Mouse (Mus musculus): ENCODE data around the gene Rcan1. TPM values are rescaled to one million over a fixed set of nuclear protein-coding genes. Genes with fewer than 3 reads are reported as not detected.
A peak's percentile ranks its signal among the peaks of the same experiment; 100 is the strongest.

Gene Rcan1
- polyA plus RNA-seq, 1 experiment from 2014 or later: 40.3 TPM

- no peak overlapping the region for H3K4me2 ChIP-seq (replicated peaks)
- H3K9me3 ChIP-seq (replicated peaks): no peaks in the 10 kb centered on the region
- no peak for ATAC-seq (ENCODE audit: insufficient number of reproducible peaks, low FRiP score, low TSS enrichment, low read depth)
- H3K4me1 ChIP-seq: peaks cover 12% of the 10 kb centered on the region
- H3K4me3 ChIP-seq (replicated peaks): no peak overlapping the region
- 75% methylated on average over 7 of the region's 7 CpGs for WGBS
- peaks cover 14% of the 10 kb centered on the region; the same call in 1 of the 2 replicates for H3K27me3 ChIP-seq
- H3K27ac ChIP-seq (replicated peaks): no peak overlapping the region
- H3K9ac ChIP-seq: no peak overlapping the region
- H3K36me3 ChIP-seq: no peaks in the 10 kb centered on the region
Measured at GRCm38 (mm10) chr16:92360711-92361110, 110.0 kb downstream of the Rcan1 start.

GRCm38 (mm10) chr16:92359229-92359628 is 111.4 kb downstream of the Rcan1 start, which contains the start of gene Kcne1:
TSS of gene Kcne1 (minus strand) at chr16:92359468.
- 57% methylated on average over 9 of the region's 9 CpGs for WGBS
- Histone ChIP-seq H3K27me3 (peaks cover 14% of the 10 kb centered on the region; the same call in 1 of the 2 replicates), H3K4me3 (replicated peaks) (no peak within 1 kb of the TSS), H3K4me1 (peaks cover 18% of the 10 kb centered on the region), H3K4me2 (replicated peaks) (no peak within 1 kb of the TSS), H3K27ac (replicated peaks) (no peak within 1 kb of the TSS), H3K36me3 (no peaks in the 10 kb centered on the region), H3K9me3 (replicated peaks) (no peaks in the 10 kb centered on the region), H3K9ac (no peak within 1 kb of the TSS)
- ATAC-seq (ENCODE audit: insufficient number of reproducible peaks, low FRiP score, low TSS enrichment, low read depth): no peak

GRCm38 (mm10) chr16:92358734-92359133 is 111.9 kb downstream of the Rcan1 start:
- Histone ChIP-seq H3K36me3 (no peaks in the 10 kb centered on the region), H3K9ac (no peak overlapping the region), H3K4me1 (peaks cover 21% of the 10 kb centered on the region), H3K4me3 (replicated peaks) (no peak overlapping the region), H3K27me3 (peaks cover 14% of the 10 kb centered on the region; the same call in 1 of the 2 replicates), H3K4me2 (replicated peaks) (no peak overlapping the region), H3K27ac (replicated peaks) (no peak overlapping the region), H3K9me3 (replicated peaks) (no peaks in the 10 kb centered on the region)
- 12% methylated on average over 9 of the region's 9 CpGs for WGBS
- 0 out of 2 replicates have a peak, but pooled peaks have one; percentile 21 for ATAC-seq (ENCODE audit: insufficient number of reproducible peaks, low FRiP score, low TSS enrichment, low read depth)

- peaks cover 14% of the 10 kb centered on the region; the same call in 1 of the 2 replicates for H3K27me3 ChIP-seq
- peaks cover 25% of the 10 kb centered on the region for H3K4me1 ChIP-seq
Measured at GRCm38 (mm10) chr16:92357566-92357965, 113.1 kb downstream of the Rcan1 start.

GRCm38 (mm10) chr16:92357023-92357422 is 113.6 kb downstream of the Rcan1 start:
- H3K9me3 ChIP-seq (replicated peaks): no peaks in the 10 kb centered on the region
- H3K9ac ChIP-seq: no peak overlapping the region
- H3K36me3 ChIP-seq: no peaks in the 10 kb centered on the region
- no peak overlapping the region for H3K4me2 ChIP-seq (replicated peaks)
- H3K27ac ChIP-seq (replicated peaks): no peak overlapping the region
- ATAC-seq (ENCODE audit: insufficient number of reproducible peaks, low FRiP score, low TSS enrichment, low read depth): no peak
- H3K4me1 ChIP-seq: peaks cover 25% of the 10 kb centered on the region
- no peak overlapping the region for H3K4me3 ChIP-seq (replicated peaks)
- peaks cover 14% of the 10 kb centered on the region; the same call in 1 of the 2 replicates for H3K27me3 ChIP-seq
- WGBS: 79% methylated on average over 9 of the region's 9 CpGs

More at GRCm38 (mm10) chr16:92357566-92357965, 113.1 kb downstream of the Rcan1 start:
- 43% methylated on average over 10 of the region's 10 CpGs for WGBS
- H3K4me2 ChIP-seq (replicated peaks): no peak overlapping the region
- no peaks in the 10 kb centered on the region for H3K36me3 ChIP-seq
- H3K4me3 ChIP-seq (replicated peaks): no peak overlapping the region
- no peaks in the 10 kb centered on the region for H3K9me3 ChIP-seq (replicated peaks)
- ATAC-seq (ENCODE audit: insufficient number of reproducible peaks, low FRiP score, low TSS enrichment, low read depth): no peak
- H3K27ac ChIP-seq (replicated peaks): no peak overlapping the region
- H3K9ac ChIP-seq: no peak overlapping the region

GRCm38 (mm10) chr16:92355982-92356381 is 114.7 kb downstream of the Rcan1 start:
- no peak overlapping the region for H3K9ac ChIP-seq
- whole genome bisulfite sequencing: 67% methylated on average over 11 of the region's 11 CpGs
- no peak for ATAC-seq (ENCODE audit: insufficient number of reproducible peaks, low FRiP score, low TSS enrichment, low read depth)

GRCm38 (mm10) chr16:92355366-92355765 is 115.3 kb downstream of the Rcan1 start:
- Histone ChIP-seq H3K27ac (replicated peaks) (no peak overlapping the region), H3K4me3 (replicated peaks) (no peak overlapping the region), H3K27me3 (peaks cover 14% of the 10 kb centered on the region; the same call in 1 of the 2 replicates), H3K4me1 (peaks cover 25% of the 10 kb centered on the region), H3K9ac (no peak overlapping the region), H3K4me2 (replicated peaks) (no peak overlapping the region), H3K36me3 (no peaks in the 10 kb centered on the region), H3K9me3 (replicated peaks) (no peaks in the 10 kb centered on the region)
- WGBS: 78% methylated on average over 5 of the region's 5 CpGs
- ATAC-seq (ENCODE audit: insufficient number of reproducible peaks, low FRiP score, low TSS enrichment, low read depth): no peak

More at GRCm38 (mm10) chr16:92355982-92356381, 114.7 kb downstream of the Rcan1 start:
- H3K9me3 ChIP-seq (replicated peaks): no peaks in the 10 kb centered on the region
- peaks cover 14% of the 10 kb centered on the region; the same call in 1 of the 2 replicates for H3K27me3 ChIP-seq
- peaks cover 25% of the 10 kb centered on the region for H3K4me1 ChIP-seq
- no peak overlapping the region for H3K4me3 ChIP-seq (replicated peaks)
- H3K27ac ChIP-seq (replicated peaks): no peak overlapping the region
- H3K36me3 ChIP-seq: no peaks in the 10 kb centered on the region
- H3K4me2 ChIP-seq (replicated peaks): no peak overlapping the region

GRCm38 (mm10) chr16:92353897-92354296 is 116.8 kb downstream of the Rcan1 start:
- peaks cover 12% of the 10 kb centered on the region; the same call in 1 of the 2 replicates for H3K27me3 ChIP-seq
- H3K36me3 ChIP-seq: no peaks in the 10 kb centered on the region
- no peaks in the 10 kb centered on the region for H3K9me3 ChIP-seq (replicated peaks)
- peaks cover 21% of the 10 kb centered on the region for H3K4me1 ChIP-seq
- no peak overlapping the region for H3K4me3 ChIP-seq (replicated peaks)
- no peak overlapping the region for H3K4me2 ChIP-seq (replicated peaks)
- no peak for ATAC-seq (ENCODE audit: insufficient number of reproducible peaks, low FRiP score, low TSS enrichment, low read depth)
- 34% methylated on average over 2 of the region's 2 CpGs for WGBS
- H3K27ac ChIP-seq (replicated peaks): no peak overlapping the region
- H3K9ac ChIP-seq: no peak overlapping the region

GRCm38 (mm10) chr16:92353295-92353694 is 117.4 kb downstream of the Rcan1 start:
- no peak for ATAC-seq (ENCODE audit: insufficient number of reproducible peaks, low FRiP score, low TSS enrichment, low read depth)
- no peak overlapping the region for H3K9ac ChIP-seq
- peaks cover 16% of the 10 kb centered on the region for H3K4me1 ChIP-seq
- peaks cover 9% of the 10 kb centered on the region; the same call in 1 of the 2 replicates for H3K27me3 ChIP-seq
- H3K4me2 ChIP-seq (replicated peaks): no peak overlapping the region
- no peaks in the 10 kb centered on the region for H3K36me3 ChIP-seq
- H3K9me3 ChIP-seq (replicated peaks): no peaks in the 10 kb centered on the region
- H3K4me3 ChIP-seq (replicated peaks): no peak overlapping the region
- 75% methylated on average over 12 of the region's 12 CpGs for WGBS
- H3K27ac ChIP-seq (replicated peaks): no peak overlapping the region; the same call in 1 of the 2 replicates

- Histone ChIP-seq H3K36me3 (no peaks in the 10 kb centered on the region), H3K4me2 (replicated peaks) (no peak overlapping the region), H3K4me3 (replicated peaks) (no peak overlapping the region), H3K9ac (no peak overlapping the region), H3K27ac (replicated peaks) (no peak overlapping the region), H3K9me3 (replicated peaks) (no peaks in the 10 kb centered on the region), H3K27me3 (no peaks in the 10 kb centered on the region), H3K4me1 (peaks cover 5% of the 10 kb centered on the region; the same call in 1 of the 2 replicates)
- ATAC-seq (ENCODE audit: insufficient number of reproducible peaks, low FRiP score, low TSS enrichment, low read depth): no peak
- WGBS: 74% methylated on average over 12 of the region's 12 CpGs
Measured at GRCm38 (mm10) chr16:92348941-92349340, 121.7 kb downstream of the Rcan1 start.

GRCm38 (mm10) chr16:92346297-92346916 is 124.3 kb downstream of the Rcan1 start:
- H3K4me3 ChIP-seq (replicated peaks): no peak overlapping the region
- ATAC-seq (ENCODE audit: insufficient number of reproducible peaks, low FRiP score, low TSS enrichment, low read depth): no peak
- WGBS: 68% methylated on average over 13 of the region's 13 CpGs
- H3K9ac ChIP-seq: no peak overlapping the region
- H3K36me3 ChIP-seq: no peaks in the 10 kb centered on the region
- H3K9me3 ChIP-seq (replicated peaks): no peaks in the 10 kb centered on the region
- H3K4me2 ChIP-seq (replicated peaks): no peak overlapping the region
- peaks cover under 1% of the 10 kb centered on the region; the same call in 1 of the 2 replicates for H3K4me1 ChIP-seq
- H3K27ac ChIP-seq (replicated peaks): no peak overlapping the region
- H3K27me3 ChIP-seq: no peaks in the 10 kb centered on the region
